Mouse (Mus musculus) R1 (cell line): Measurements from ENCODE around the gene Pcf11.

Source experiments
- DNase-seq: peaks from one replicate; pipeline ENCODE4 v3.0.0-alpha.2; 2018; ENCODE audit warnings: low read depth, low spot score

Gene Pcf11

GRCm38 (mm10) chr7:92669507-92670471 lies at the start of gene Pcf11:
Gene Pcf11 (minus strand): TSS chr7:92669934.
- DNase-seq, result peak; percentile 99

GRCm38 (mm10) chr7:92715055-92715454 lies 45.3 kb upstream of the Pcf11 start:
- peak; percentile 46 for DNase-seq

GRCm38 (mm10) chr7:92711593-92711992 lies 41.9 kb upstream of the Pcf11 start:
- DNase-seq, result no peak

- DNase-seq, result no peak
Observed at GRCm38 (mm10) chr7:92709573-92709972, 39.8 kb upstream of the Pcf11 start.

GRCm38 (mm10) chr7:92706711-92707110 lies 37.0 kb upstream of the Pcf11 start:
- DNase-seq, result no peak

- no peak for DNase-seq
Observed at GRCm38 (mm10) chr7:92705534-92705933, 35.8 kb upstream of the Pcf11 start.

GRCm38 (mm10) chr7:92703661-92704060 lies 33.9 kb upstream of the Pcf11 start:
- DNase-seq, result no peak

GRCm38 (mm10) chr7:92698770-92699169 lies 29.0 kb upstream of the Pcf11 start:
- no peak for DNase-seq

GRCm38 (mm10) chr7:92696395-92696794 lies 26.7 kb upstream of the Pcf11 start:
- DNase-seq, result no peak

GRCm38 (mm10) chr7:92689101-92689500 lies 19.4 kb upstream of the Pcf11 start:
- no peak for DNase-seq

- DNase-seq, result no peak
Observed at GRCm38 (mm10) chr7:92688299-92688669, 18.6 kb upstream of the Pcf11 start.

GRCm38 (mm10) chr7:92687556-92688298 lies 18.0 kb upstream of the Pcf11 start:
- no peak for DNase-seq

GRCm38 (mm10) chr7:92677346-92677745 lies 7.6 kb upstream of the Pcf11 start:
- DNase-seq, result no peak

- DNase-seq, result peak; percentile 32
Observed at GRCm38 (mm10) chr7:92675131-92675530, 5.4 kb upstream of the Pcf11 start.

GRCm38 (mm10) chr7:92668791-92669506 lies 785 bp downstream of the Pcf11 start:
- peak; percentile 85 for DNase-seq

GRCm38 (mm10) chr7:92666274-92666820 lies 3.4 kb downstream of the Pcf11 start:
- DNase-seq, result peak; percentile 15

GRCm38 (mm10) chr7:92658050-92658449 lies 11.7 kb downstream of the Pcf11 start:
- no peak for DNase-seq

- peak; percentile 43 for DNase-seq
Observed at GRCm38 (mm10) chr7:92656386-92656785, 13.3 kb downstream of the Pcf11 start.

GRCm38 (mm10) chr7:92653329-92653728 lies 16.4 kb downstream of the Pcf11 start:
- no peak for DNase-seq

GRCm38 (mm10) chr7:92647790-92648189 lies 21.9 kb downstream of the Pcf11 start:
- no peak for DNase-seq

- DNase-seq, result no peak
Observed at GRCm38 (mm10) chr7:92642358-92642757, 27.4 kb downstream of the Pcf11 start.

GRCm38 (mm10) chr7:92638050-92638449 lies 31.7 kb downstream of the Pcf11 start:
- no peak for DNase-seq
